Mouse (Mus musculus): ENCODE results near the gene Snrpf. TPM values are rescaled to one million over a fixed set of nuclear protein-coding genes. Genes with fewer than 3 reads are reported as not detected.
"Not testable (repeated sequence)": the region's sequence is repeated elsewhere in the genome, so short reads cannot be mapped to it uniquely, and the experiment has no call there.

Snrpf gene
- polyA plus RNA-seq, 1 experiment: 26.2 TPM

DNA sequence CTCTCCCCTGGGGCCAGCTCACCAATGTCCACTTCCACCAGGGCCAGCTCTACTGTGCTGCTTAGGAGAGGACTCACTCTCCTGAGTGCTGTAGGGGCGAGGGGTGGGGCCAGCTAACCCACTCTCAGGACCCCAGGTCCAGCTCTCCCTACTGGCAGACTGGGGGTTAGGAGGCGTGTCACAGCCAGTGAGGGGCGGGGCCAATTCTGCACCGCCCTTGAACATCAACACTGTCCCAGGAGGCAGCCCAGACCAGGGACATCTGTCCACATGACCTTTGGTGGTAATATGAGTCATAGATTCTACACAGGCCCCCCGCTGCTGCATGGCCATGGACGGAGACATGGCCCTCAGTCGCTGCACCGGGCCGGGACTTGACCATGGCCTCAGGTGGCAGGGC is 29.7 kb downstream of the Snrpf start:
- TF ChIP-seq CTCF (IDR thresholded peaks at IDR 0.05; ENCODE audit: insufficient read depth, low read length): no peak
- DNase-seq: no peak
- Histone ChIP-seq H3K4me1 (ENCODE audit: control insufficient read depth, insufficient read depth, low read length) (no peaks in the 10 kb centered on the region), H3K4me3 (replicated peaks; ENCODE audit: extremely low read depth, low read depth, low read length) (no peak overlapping the region)
- WGBS: 62% methylated on average over 9 of the region's 9 CpGs

- whole genome bisulfite sequencing: 59% methylated on average over 2 of the region's 2 CpGs
- not testable (repeated sequence) for DNase-seq; H3K4me1 ChIP-seq (ENCODE audit: control insufficient read depth, insufficient read depth, low read length); H3K4me3 ChIP-seq (replicated peaks; ENCODE audit: extremely low read depth, low read depth, low read length)
These were observed 31.5 kb downstream of the Snrpf start for GRCm38 (mm10) chr10:93557971-93558370.

DNA sequence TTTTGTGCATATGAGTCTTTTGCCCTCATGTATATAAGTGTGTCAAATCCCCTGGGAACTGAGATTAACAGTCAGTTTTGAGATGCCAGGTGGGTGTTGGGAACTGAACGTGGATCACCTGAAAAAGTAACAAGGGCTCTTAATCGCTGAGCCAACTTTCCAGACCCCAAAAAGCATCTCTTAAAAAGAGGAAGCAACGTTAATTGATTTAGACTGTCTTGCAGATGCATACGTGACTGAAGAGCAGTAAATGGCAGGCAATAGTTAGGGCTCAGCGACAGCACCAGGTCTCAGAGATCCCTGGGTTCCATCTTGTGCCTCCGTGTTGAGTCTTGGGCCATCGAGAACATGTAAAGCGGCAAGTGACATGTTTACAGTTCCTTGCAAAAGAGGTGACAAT is 36.9 kb downstream of the Snrpf start:
- TF ChIP-seq CTCF (IDR thresholded peaks at IDR 0.05; ENCODE audit: insufficient read depth, low read length): no peak
- TF ChIP-seq POLR2A (IDR thresholded peaks at IDR 0.05; ENCODE audit: borderline replicate concordance, extremely low read depth, low read depth, low read length): no peak
- no peak for DNase-seq

GRCm38 (mm10) chr10:93549821-93550220 is 39.7 kb downstream of the Snrpf start:
- TF ChIP-seq POLR2A (IDR thresholded peaks at IDR 0.05; ENCODE audit: borderline replicate concordance, extremely low read depth, low read depth, low read length): no peak
- DNase-seq: no peak
- 61% methylated on average over 10 of the region's 10 CpGs for WGBS
- Histone ChIP-seq H3K4me1 (ENCODE audit: control insufficient read depth, insufficient read depth, low read length) (no peaks in the 10 kb centered on the region), H3K4me3 (replicated peaks; ENCODE audit: extremely low read depth, low read depth, low read length) (no peak overlapping the region)

More for the DNA sequence above, 36.9 kb downstream of the Snrpf start:
- Histone ChIP-seq H3K4me3 (replicated peaks; ENCODE audit: extremely low read depth, low read depth, low read length) (no peak overlapping the region), H3K4me1 (ENCODE audit: control insufficient read depth, insufficient read depth, low read length) (no peaks in the 10 kb centered on the region)
- 74% methylated on average over 8 of the region's 8 CpGs for WGBS

GRCm38 (mm10) chr10:93548991-93549390 is 40.5 kb downstream of the Snrpf start:
- H3K4me3 ChIP-seq (replicated peaks; ENCODE audit: extremely low read depth, low read depth, low read length): no peak overlapping the region
- WGBS: 12% methylated on average over 7 of the region's 7 CpGs
- DNase-seq: peak; percentile 71
- TF ChIP-seq CTCF (IDR thresholded peaks at IDR 0.05; ENCODE audit: insufficient read depth, low read length) (peak; percentile 98), POLR2A (IDR thresholded peaks at IDR 0.05; ENCODE audit: borderline replicate concordance, extremely low read depth, low read depth, low read length) (no peak)
- no peaks in the 10 kb centered on the region for H3K4me1 ChIP-seq (ENCODE audit: control insufficient read depth, insufficient read depth, low read length)

- 87% methylated on average over 4 of the region's 4 CpGs for WGBS
- Histone ChIP-seq H3K4me3 (replicated peaks; ENCODE audit: extremely low read depth, low read depth, low read length) (no peak overlapping the region), H3K4me1 (ENCODE audit: control insufficient read depth, insufficient read depth, low read length) (no peaks in the 10 kb centered on the region)
- no peak for DNase-seq
- no peak for TF ChIP-seq CTCF (IDR thresholded peaks at IDR 0.05; ENCODE audit: insufficient read depth, low read length)
- TF ChIP-seq POLR2A (IDR thresholded peaks at IDR 0.05; ENCODE audit: borderline replicate concordance, extremely low read depth, low read depth, low read length): no peak
These were observed 41.7 kb downstream of the Snrpf start for GRCm38 (mm10) chr10:93547741-93548270.

DNA sequence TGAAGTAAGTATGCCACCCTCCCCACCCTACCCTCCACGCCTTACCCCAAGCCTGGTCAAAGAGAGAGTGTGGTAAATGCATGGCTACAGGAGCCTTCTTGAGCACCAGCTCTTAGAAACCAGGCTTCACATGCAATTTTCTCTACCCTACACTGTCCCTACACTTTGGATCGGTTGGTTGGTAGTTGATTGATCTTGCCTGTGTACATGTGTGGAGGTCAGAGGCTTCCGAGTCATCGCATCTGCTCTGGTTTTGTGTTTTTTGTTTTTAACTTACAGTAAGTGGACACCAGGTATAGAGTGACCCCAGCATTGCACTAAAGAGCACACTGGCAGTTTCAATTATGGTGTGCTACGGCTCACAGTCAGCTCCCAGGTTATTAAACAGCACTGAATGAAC is 45.3 kb downstream of the Snrpf start:
- WGBS: 81% methylated on average over 5 of the region's 5 CpGs
- Histone ChIP-seq H3K4me1 (ENCODE audit: control insufficient read depth, insufficient read depth, low read length) (0 out of 2 replicates have a peak, but pooled peaks cover 2% of the 10 kb centered on the region), H3K4me3 (replicated peaks; ENCODE audit: extremely low read depth, low read depth, low read length) (no peak overlapping the region)
- DNase-seq: no peak
- TF ChIP-seq POLR2A (IDR thresholded peaks at IDR 0.05; ENCODE audit: borderline replicate concordance, extremely low read depth, low read depth, low read length) (no peak), CTCF (IDR thresholded peaks at IDR 0.05; ENCODE audit: insufficient read depth, low read length) (no peak)

DNA sequence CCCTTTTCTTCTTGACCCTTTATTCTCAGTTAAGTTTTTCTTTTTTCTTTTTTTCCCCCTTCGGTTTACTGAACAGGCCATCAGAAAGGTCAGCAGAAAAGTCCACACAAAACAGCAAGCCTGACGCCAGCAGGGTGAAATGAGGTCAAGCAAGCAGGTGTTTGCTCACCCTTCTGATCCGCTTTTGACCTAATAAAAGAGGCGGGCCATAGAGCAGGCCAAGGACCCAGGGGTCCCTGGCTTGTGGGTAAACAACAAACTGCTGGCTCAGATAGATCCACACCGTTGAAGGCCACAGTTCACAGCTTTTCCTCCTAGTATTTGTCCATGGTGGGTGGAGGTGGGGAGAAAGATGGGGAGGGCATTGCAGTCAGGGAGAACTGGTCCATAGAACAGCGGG is 46.3 kb downstream of the Snrpf start:
- Histone ChIP-seq H3K4me3 (replicated peaks; ENCODE audit: extremely low read depth, low read depth, low read length) (no peak overlapping the region), H3K4me1 (ENCODE audit: control insufficient read depth, insufficient read depth, low read length) (0 out of 2 replicates have a peak, but pooled peaks cover 2% of the 10 kb centered on the region)
- 65% methylated on average over 6 of the region's 6 CpGs for WGBS
- no peak for DNase-seq
- TF ChIP-seq POLR2A (IDR thresholded peaks at IDR 0.05; ENCODE audit: borderline replicate concordance, extremely low read depth, low read depth, low read length): no peak
- TF ChIP-seq CTCF (IDR thresholded peaks at IDR 0.05; ENCODE audit: insufficient read depth, low read length): no peak

- DNase-seq: no peak
- 52% methylated on average over 4 of the region's 4 CpGs for WGBS
- TF ChIP-seq CTCF (IDR thresholded peaks at IDR 0.05; ENCODE audit: insufficient read depth, low read length) (no peak), POLR2A (IDR thresholded peaks at IDR 0.05; ENCODE audit: borderline replicate concordance, extremely low read depth, low read depth, low read length) (no peak)
- Histone ChIP-seq H3K4me3 (replicated peaks; ENCODE audit: extremely low read depth, low read depth, low read length) (no peak overlapping the region), H3K4me1 (ENCODE audit: control insufficient read depth, insufficient read depth, low read length) (0 out of 2 replicates have a peak, but pooled peaks cover 2% of the 10 kb centered on the region)
These were observed 47.1 kb downstream of the Snrpf start for GRCm38 (mm10) chr10:93542356-93542755.

GRCm38 (mm10) chr10:93541585-93541984 is 47.9 kb downstream of the Snrpf start:
- 0 out of 2 replicates have a peak, but pooled peaks cover 2% of the 10 kb centered on the region for H3K4me1 ChIP-seq (ENCODE audit: control insufficient read depth, insufficient read depth, low read length)
- WGBS: 90% methylated on average over 1 of the region's 1 CpGs

More at GRCm38 (mm10) chr10:93541585-93541984, 47.9 kb downstream of the Snrpf start:
- H3K4me3 ChIP-seq (replicated peaks; ENCODE audit: extremely low read depth, low read depth, low read length): no peak overlapping the region
- DNase-seq: no peak
- TF ChIP-seq POLR2A (IDR thresholded peaks at IDR 0.05; ENCODE audit: borderline replicate concordance, extremely low read depth, low read depth, low read length): no peak
- no peak for TF ChIP-seq CTCF (IDR thresholded peaks at IDR 0.05; ENCODE audit: insufficient read depth, low read length)
